Mouse (Mus musculus): Measurements from ENCODE around the gene Pip4k2c. TPM values are rescaled to one million over a fixed set of nuclear protein-coding genes. Genes with fewer than 3 reads are reported as not detected.
"Not testable (repeated sequence)": the region's sequence is repeated elsewhere in the genome, so short reads cannot be mapped to it uniquely, and the experiment has no call there.

The Pip4k2c gene
- polyA plus RNA-seq, 1 experiment from 2014 or later = 39.8 TPM

- no peak for ATAC-seq (ENCODE audit: low read depth)
- Histone ChIP-seq H3K4me1 (replicated peaks) (peaks cover 56% of the 10 kb centered on the region), H3K9me3 (replicated peaks) (no peaks in the 10 kb centered on the region), H3K9ac (peak overlapping the region; percentile 81), H3K27ac (0 out of 2 replicates have a peak overlapping the region, but pooled peaks have one; percentile 10), H3K27me3 (peaks cover 85% of the 10 kb centered on the region), H3K4me2 (peak overlapping the region; percentile 98), H3K4me3 (replicated peaks) (peak overlapping the region; percentile 67), H3K36me3 (peaks cover 5% of the 10 kb centered on the region; the same call in 1 of the 2 replicates)
- no peak for DNase-seq
- 18% methylated on average over 15 of the region's 15 CpGs for WGBS (ENCODE audit: insufficient replicate concordance)
Observed at GRCm38 (mm10) chr10:127166771-127167613, 44.4 kb downstream of the Pip4k2c start.

GRCm38 (mm10) chr10:127166404-127166715, 45.0 kb downstream of the Pip4k2c start:
- H3K4me3 ChIP-seq (replicated peaks) = peak overlapping the region; percentile 67
- H3K9me3 ChIP-seq (replicated peaks) = no peaks in the 10 kb centered on the region
- H3K27me3 ChIP-seq = peaks cover 80% of the 10 kb centered on the region
- no peak for ATAC-seq (ENCODE audit: low read depth)
- 0 out of 2 replicates have a peak overlapping the region, but pooled peaks have one; percentile 72 for H3K27ac ChIP-seq
- H3K4me1 ChIP-seq (replicated peaks) = peaks cover 56% of the 10 kb centered on the region
- 6% methylated on average over 11 of the region's 11 CpGs for WGBS (ENCODE audit: insufficient replicate concordance)
- H3K9ac ChIP-seq = peak overlapping the region; percentile 81
- H3K4me2 ChIP-seq = peak overlapping the region; percentile 98
- H3K36me3 ChIP-seq = no peaks in the 10 kb centered on the region
- DNase-seq = no peak

- H3K27me3 ChIP-seq = peaks cover 79% of the 10 kb centered on the region
- H3K4me2 ChIP-seq = peak overlapping the region; percentile 98
- H3K4me1 ChIP-seq (replicated peaks) = peaks cover 51% of the 10 kb centered on the region
- DNase-seq (peak; percentile 40), ATAC-seq (ENCODE audit: low read depth) (peak; percentile 65)
- H3K36me3 ChIP-seq = no peaks in the 10 kb centered on the region
- WGBS (ENCODE audit: insufficient replicate concordance) = under 1% methylated on average over 56 of the region's 56 CpGs
- peak overlapping the region; percentile 72 for H3K27ac ChIP-seq
- no peaks in the 10 kb centered on the region for H3K9me3 ChIP-seq (replicated peaks)
- peak overlapping the region; percentile 67 for H3K4me3 ChIP-seq (replicated peaks)
- peak overlapping the region; percentile 81 for H3K9ac ChIP-seq
Observed at GRCm38 (mm10) chr10:127165654-127166403, 45.6 kb downstream of the Pip4k2c start.

- Histone ChIP-seq H3K9me3 (replicated peaks) (no peaks in the 10 kb centered on the region), H3K4me3 (replicated peaks) (peak overlapping the region; percentile 67), H3K4me1 (replicated peaks) (peaks cover 46% of the 10 kb centered on the region), H3K9ac (peak overlapping the region; percentile 81), H3K4me2 (peak overlapping the region; percentile 98), H3K27ac (peak overlapping the region; percentile 72), H3K27me3 (peaks cover 74% of the 10 kb centered on the region), H3K36me3 (no peaks in the 10 kb centered on the region)
- WGBS (ENCODE audit: insufficient replicate concordance) = under 1% methylated on average over 32 of the region's 42 CpGs
- ATAC-seq (ENCODE audit: low read depth) = peak; percentile 37; the same call in 1 of the 2 replicates
- DNase-seq = no peak
Observed at GRCm38 (mm10) chr10:127165354-127165653, 46.1 kb downstream of the Pip4k2c start.

- peak; percentile 83 for ATAC-seq (ENCODE audit: low read depth)
- no peaks in the 10 kb centered on the region for H3K9me3 ChIP-seq (replicated peaks)
- peaks cover 69% of the 10 kb centered on the region for H3K27me3 ChIP-seq
- H3K4me3 ChIP-seq (replicated peaks) = peak within 1 kb of the TSS; percentile 67
- 2% methylated on average over 52 of the region's 52 CpGs for WGBS (ENCODE audit: insufficient replicate concordance)
- peak within 1 kb of the TSS; percentile 72 for H3K27ac ChIP-seq
- DNase-seq = peak; percentile 70
- peak within 1 kb of the TSS; percentile 98 for H3K4me2 ChIP-seq
- peak within 1 kb of the TSS; percentile 81 for H3K9ac ChIP-seq
- no peaks in the 10 kb centered on the region for H3K36me3 ChIP-seq
- peaks cover 41% of the 10 kb centered on the region for H3K4me1 ChIP-seq (replicated peaks)
Observed at GRCm38 (mm10) chr10:127164631-127165353, 46.6 kb downstream of the Pip4k2c start, which contains the start of gene B4galnt1. Gene B4galnt1, plus strand, starts transcription at chr10:127165225.

- H3K27me3 ChIP-seq = peaks cover 63% of the 10 kb centered on the region
- ATAC-seq (ENCODE audit: low read depth) = no peak
- H3K4me3 ChIP-seq (replicated peaks) = no peak overlapping the region
- peak overlapping the region; percentile 40; the same call in 1 of the 2 replicates for H3K27ac ChIP-seq
- no peak for DNase-seq
- H3K36me3 ChIP-seq = no peaks in the 10 kb centered on the region
- WGBS (ENCODE audit: insufficient replicate concordance) = 73% methylated on average over 4 of the region's 4 CpGs
- H3K9ac ChIP-seq = no peak overlapping the region; the same call in 1 of the 2 replicates
- H3K4me1 ChIP-seq (replicated peaks) = peaks cover 36% of the 10 kb centered on the region
- peak overlapping the region; percentile 98; the same call in 1 of the 2 replicates for H3K4me2 ChIP-seq
- no peaks in the 10 kb centered on the region for H3K9me3 ChIP-seq (replicated peaks)
Observed at GRCm38 (mm10) chr10:127164190-127164589, 47.2 kb downstream of the Pip4k2c start.

GRCm38 (mm10) chr10:127162771-127163261, 48.6 kb downstream of the Pip4k2c start:
- not testable (repeated sequence) for H3K9ac ChIP-seq; H3K9me3 ChIP-seq (replicated peaks); ATAC-seq (ENCODE audit: low read depth); H3K27ac ChIP-seq; H3K4me3 ChIP-seq (replicated peaks); DNase-seq; H3K36me3 ChIP-seq; H3K4me2 ChIP-seq
- H3K27me3 ChIP-seq = peaks cover 53% of the 10 kb centered on the region
- WGBS (ENCODE audit: insufficient replicate concordance) = 41% methylated on average over 7 of the region's 7 CpGs
- peaks cover 44% of the 10 kb centered on the region for H3K4me1 ChIP-seq (replicated peaks)

- ATAC-seq (ENCODE audit: low read depth) = no peak
- no peak overlapping the region for H3K9ac ChIP-seq
- H3K9me3 ChIP-seq (replicated peaks) = no peaks in the 10 kb centered on the region
- H3K4me3 ChIP-seq (replicated peaks) = no peak overlapping the region
- DNase-seq = no peak
- no peak overlapping the region for H3K27ac ChIP-seq
- peaks cover 32% of the 10 kb centered on the region for H3K27me3 ChIP-seq
- 44% methylated on average over 3 of the region's 3 CpGs for WGBS (ENCODE audit: insufficient replicate concordance)
- no peak overlapping the region for H3K4me2 ChIP-seq
- H3K36me3 ChIP-seq = no peaks in the 10 kb centered on the region
- peaks cover 23% of the 10 kb centered on the region for H3K4me1 ChIP-seq (replicated peaks)
Observed at GRCm38 (mm10) chr10:127160728-127161127, 50.7 kb downstream of the Pip4k2c start.

- Histone ChIP-seq H3K4me3 (replicated peaks) (no peak overlapping the region), H3K27ac (no peak overlapping the region), H3K36me3 (no peaks in the 10 kb centered on the region), H3K4me2 (no peak overlapping the region), H3K9ac (no peak overlapping the region), H3K9me3 (replicated peaks) (no peaks in the 10 kb centered on the region), H3K27me3 (peaks cover 25% of the 10 kb centered on the region), H3K4me1 (replicated peaks) (peaks cover 17% of the 10 kb centered on the region)
- DNase-seq (no peak), ATAC-seq (ENCODE audit: low read depth) (no peak)
- 76% methylated on average over 9 of the region's 9 CpGs for WGBS (ENCODE audit: insufficient replicate concordance)
Observed at GRCm38 (mm10) chr10:127160081-127160480, 51.3 kb downstream of the Pip4k2c start.

GRCm38 (mm10) chr10:127158471-127158870, 52.9 kb downstream of the Pip4k2c start:
- peaks cover 9% of the 10 kb centered on the region; the same call in 1 of the 2 replicates for H3K27me3 ChIP-seq
- no peak overlapping the region for H3K4me3 ChIP-seq (replicated peaks)
- H3K27ac ChIP-seq = no peak overlapping the region
- H3K9me3 ChIP-seq (replicated peaks) = no peaks in the 10 kb centered on the region
- peaks cover 9% of the 10 kb centered on the region for H3K4me1 ChIP-seq (replicated peaks)
- DNase-seq (no peak), ATAC-seq (ENCODE audit: low read depth) (no peak)
- H3K9ac ChIP-seq = no peak overlapping the region
- no peaks in the 10 kb centered on the region for H3K36me3 ChIP-seq
- no peak overlapping the region for H3K4me2 ChIP-seq
- WGBS (ENCODE audit: insufficient replicate concordance) = 42% methylated on average over 3 of the region's 3 CpGs

GRCm38 (mm10) chr10:127156511-127156910, 54.9 kb downstream of the Pip4k2c start:
- no peaks in the 10 kb centered on the region for H3K36me3 ChIP-seq
- H3K27ac ChIP-seq = no peak overlapping the region
- no peak for ATAC-seq (ENCODE audit: low read depth)
- no peak overlapping the region for H3K9ac ChIP-seq
- no peak overlapping the region for H3K4me2 ChIP-seq
- H3K4me3 ChIP-seq (replicated peaks) = no peak overlapping the region
- H3K4me1 ChIP-seq (replicated peaks) = peaks cover 11% of the 10 kb centered on the region
- WGBS (ENCODE audit: insufficient replicate concordance) = 66% methylated on average over 1 of the region's 1 CpGs
- H3K27me3 ChIP-seq = no peaks in the 10 kb centered on the region
- DNase-seq = no peak
- H3K9me3 ChIP-seq (replicated peaks) = no peaks in the 10 kb centered on the region
